Mouse (Mus musculus) A20 (cell line): ENCODE results near the gene Crtc1.
A peak's percentile ranks its signal among the peaks of the same experiment; 100 is the strongest.

Experiments
- DNase-seq: peaks from one replicate; pipeline ENCODE4 v3.0.0-alpha.2; 2011; ENCODE audit warnings: low read depth, low spot score

The Crtc1 gene

GRCm38 (mm10) chr8:70463306-70463705 lies 23.9 kb upstream of the Crtc1 start:
- DNase-seq = no peak

GRCm38 (mm10) chr8:70462516-70462813 lies 23.1 kb upstream of the Crtc1 start:
- DNase-seq = peak; percentile 29

GRCm38 (mm10) chr8:70461765-70462515 lies 22.6 kb upstream of the Crtc1 start:
- no peak for DNase-seq

- no peak for DNase-seq
Observed at GRCm38 (mm10) chr8:70460606-70461005, 21.2 kb upstream of the Crtc1 start.

GRCm38 (mm10) chr8:70460199-70460598 lies 20.8 kb upstream of the Crtc1 start:
- DNase-seq = no peak

GRCm38 (mm10) chr8:70459636-70460035 lies 20.3 kb upstream of the Crtc1 start:
- no peak for DNase-seq

- no peak for DNase-seq
Observed at GRCm38 (mm10) chr8:70458462-70458861, 19.1 kb upstream of the Crtc1 start.

GRCm38 (mm10) chr8:70457882-70458281 lies 18.5 kb upstream of the Crtc1 start:
- no peak for DNase-seq

- DNase-seq = no peak
Observed at GRCm38 (mm10) chr8:70456996-70457395, 17.6 kb upstream of the Crtc1 start.

- no peak for DNase-seq
Observed at GRCm38 (mm10) chr8:70453852-70454251, 14.5 kb upstream of the Crtc1 start.

GRCm38 (mm10) chr8:70452196-70452966 lies 13.0 kb upstream of the Crtc1 start:
- DNase-seq = no peak

- DNase-seq = no peak
Observed at GRCm38 (mm10) chr8:70447639-70448420, 8.5 kb upstream of the Crtc1 start.

- no peak for DNase-seq
Observed at GRCm38 (mm10) chr8:70445988-70446387, 6.6 kb upstream of the Crtc1 start.

GRCm38 (mm10) chr8:70443326-70443725 lies 3.9 kb upstream of the Crtc1 start:
- no peak for DNase-seq

- DNase-seq = no peak
Observed at GRCm38 (mm10) chr8:70441565-70441964, 2.2 kb upstream of the Crtc1 start.

- peak; percentile 39 for DNase-seq
Observed at GRCm38 (mm10) chr8:70440246-70440645, 867 bp upstream of the Crtc1 start.

- no peak for DNase-seq
Observed at GRCm38 (mm10) chr8:70439848-70440179, 435 bp upstream of the Crtc1 start.

GRCm38 (mm10) chr8:70438423-70438822 lies 956 bp downstream of the Crtc1 start:
- DNase-seq = no peak

- no peak for DNase-seq
Observed at GRCm38 (mm10) chr8:70435156-70435555, 4.2 kb downstream of the Crtc1 start.

- no peak for DNase-seq
Observed at GRCm38 (mm10) chr8:70432991-70433536, 6.3 kb downstream of the Crtc1 start.

GRCm38 (mm10) chr8:70431213-70431612 lies 8.2 kb downstream of the Crtc1 start:
- DNase-seq = no peak

- DNase-seq = peak; percentile 53
Observed at GRCm38 (mm10) chr8:70426300-70426907, 13.0 kb downstream of the Crtc1 start.
